Mouse (Mus musculus): ENCODE results near the gene Postn.

The Postn gene

DNA sequence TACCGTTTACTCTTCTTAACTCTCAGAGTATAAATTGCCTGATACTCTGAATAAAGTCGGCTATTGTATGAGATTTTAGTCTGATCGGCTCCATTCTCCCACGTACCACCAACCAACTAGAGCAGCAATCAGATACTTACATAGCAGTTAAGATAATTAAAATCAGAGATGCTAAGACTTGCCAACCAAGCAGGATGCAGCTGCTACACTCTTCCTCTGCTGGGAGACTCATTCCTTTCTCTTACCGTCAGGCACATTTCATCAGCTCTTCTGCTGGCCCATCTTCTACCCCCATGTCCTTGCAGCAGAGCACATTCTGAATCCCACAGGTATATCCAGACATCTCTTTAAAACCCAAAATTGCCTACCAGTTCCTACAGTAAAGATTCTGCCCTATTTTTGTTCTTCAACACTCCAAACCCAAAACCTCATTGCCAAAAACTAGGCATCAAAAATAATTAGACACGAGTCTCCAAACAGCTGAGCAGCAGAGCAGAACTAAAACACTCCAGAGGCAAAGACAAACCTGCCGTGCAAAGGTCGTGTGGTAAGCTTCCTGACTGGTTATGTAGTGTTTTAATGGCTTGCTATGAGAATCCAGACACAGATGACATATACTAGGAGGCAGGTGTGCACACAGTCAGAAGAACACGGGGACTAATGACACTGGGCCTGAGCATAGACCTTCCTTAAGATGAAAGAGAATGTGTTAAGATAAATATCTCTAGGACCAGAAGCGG lies 59.5 kb downstream of the Postn start:
- DNase-seq (ENCODE audit: low spot score): peak; percentile 29

DNA sequence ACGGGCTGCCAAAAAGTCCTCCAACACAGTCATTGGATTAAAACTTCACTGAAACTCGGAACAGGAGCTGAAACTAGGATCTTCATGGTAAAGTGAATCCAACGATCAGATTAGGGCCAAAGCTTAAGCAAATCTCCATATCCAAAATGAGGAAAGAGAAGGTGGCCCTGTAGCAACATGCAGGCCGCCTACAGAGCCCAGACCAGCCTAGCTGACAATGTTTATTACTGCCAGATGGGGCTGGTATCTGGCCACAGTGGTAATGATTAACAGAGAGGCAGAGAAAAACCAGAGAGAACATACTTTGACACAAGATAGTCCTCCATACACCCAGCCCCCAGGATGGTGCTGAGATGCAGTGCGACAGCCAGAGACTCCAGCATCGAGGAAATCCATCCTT lies 60.1 kb downstream of the Postn start:
- DNase-seq (ENCODE audit: low spot score): peak; percentile 70

DNA sequence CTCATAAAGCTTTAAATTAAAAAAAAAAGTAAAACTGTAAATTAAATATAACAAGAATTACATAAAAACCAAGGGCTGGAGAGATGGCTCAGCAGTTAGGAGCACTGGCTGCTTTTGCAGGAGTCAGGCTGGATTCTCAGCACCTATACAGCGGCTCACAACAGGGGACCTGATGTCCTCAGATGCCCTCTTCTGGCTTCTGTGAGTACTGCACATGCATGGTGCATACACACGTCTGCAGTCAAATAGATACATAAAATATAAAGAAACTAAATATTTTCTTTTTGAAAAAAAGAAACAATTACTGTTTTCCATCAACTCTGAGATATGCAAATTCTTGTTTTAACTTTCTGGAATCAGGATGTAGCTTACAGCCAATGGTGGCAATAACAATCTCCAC lies 60.8 kb downstream of the Postn start:
- no peak for DNase-seq (ENCODE audit: low spot score)

DNA sequence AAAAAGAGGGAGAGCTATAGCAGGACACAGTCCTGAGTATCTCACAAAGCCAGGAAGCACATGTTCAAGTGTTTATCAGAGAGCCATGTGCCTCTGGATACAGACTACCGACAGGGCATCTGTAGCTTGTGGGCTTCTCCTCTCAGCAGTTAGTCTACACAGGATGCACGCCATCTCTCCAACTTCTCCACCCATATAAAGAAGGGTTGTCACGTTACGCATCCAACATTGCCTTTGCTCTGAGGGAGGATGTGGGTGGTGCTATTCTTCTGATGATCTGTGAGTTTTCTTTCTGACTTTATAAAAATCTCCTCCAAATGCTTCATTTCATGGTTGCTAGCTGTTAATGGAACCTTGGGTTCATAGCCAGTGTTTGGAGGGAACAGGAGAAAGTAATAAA lies 63.2 kb downstream of the Postn start:
- DNase-seq (ENCODE audit: low spot score): no peak

DNA sequence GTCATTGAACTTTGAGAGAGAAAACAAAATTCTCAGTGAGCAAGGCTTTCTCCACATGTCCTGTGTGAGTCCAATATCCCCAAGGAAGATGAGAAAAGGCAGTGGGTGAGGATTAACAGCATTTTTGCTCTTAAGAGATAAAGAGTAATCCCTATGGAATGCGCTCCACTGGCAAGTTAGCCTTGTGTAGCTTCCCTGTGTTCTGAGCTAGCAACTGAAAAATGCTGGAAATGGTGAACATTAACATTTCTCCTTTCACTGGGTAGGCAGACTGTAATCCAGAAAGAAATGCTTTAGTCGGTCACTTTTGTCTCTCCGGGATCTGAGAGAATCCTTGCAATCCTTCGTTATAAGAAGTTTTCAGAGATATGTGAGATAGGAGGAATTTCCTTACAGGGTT lies 70.8 kb downstream of the Postn start:
- DNase-seq (ENCODE audit: low spot score): peak; percentile 33

DNA sequence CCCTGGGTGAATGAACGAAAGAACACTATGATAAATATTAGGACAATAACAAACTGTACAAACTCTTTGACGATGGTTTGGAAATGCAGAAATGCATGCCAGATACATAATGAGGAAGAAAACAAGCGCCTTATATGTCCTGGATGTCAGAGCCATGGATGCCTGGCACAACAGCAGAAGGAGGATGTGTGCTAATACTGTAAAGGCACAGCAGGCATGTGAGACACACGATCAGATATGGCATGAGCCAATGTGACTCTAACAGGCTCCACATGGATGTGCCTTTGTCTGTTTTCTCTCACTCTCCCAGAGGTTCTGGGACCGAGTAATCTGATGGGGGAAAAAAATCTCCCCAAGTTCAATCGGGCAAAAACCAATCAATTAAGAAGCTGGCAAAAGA lies 71.3 kb downstream of the Postn start:
- no peak for DNase-seq (ENCODE audit: low spot score)

DNA sequence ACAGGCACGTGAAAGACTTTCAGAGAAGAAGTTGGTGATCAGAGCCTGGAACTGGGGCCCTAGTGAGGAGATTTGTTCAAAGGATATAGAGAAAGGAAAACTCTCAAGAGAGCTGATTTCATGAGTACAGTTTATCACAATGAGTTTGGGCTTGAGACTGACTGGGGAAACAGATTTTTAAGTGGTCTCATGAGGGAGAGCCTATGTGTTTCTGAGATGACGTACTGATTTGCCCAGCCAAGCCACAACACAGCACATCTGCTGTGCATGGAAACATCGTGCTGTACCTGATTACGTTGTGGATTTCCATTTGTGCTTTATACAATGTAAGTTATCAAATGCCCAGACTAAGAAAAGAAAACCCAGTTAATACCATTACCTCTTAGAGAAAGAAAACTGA lies 71.7 kb downstream of the Postn start:
- no peak for DNase-seq (ENCODE audit: low spot score)

DNA sequence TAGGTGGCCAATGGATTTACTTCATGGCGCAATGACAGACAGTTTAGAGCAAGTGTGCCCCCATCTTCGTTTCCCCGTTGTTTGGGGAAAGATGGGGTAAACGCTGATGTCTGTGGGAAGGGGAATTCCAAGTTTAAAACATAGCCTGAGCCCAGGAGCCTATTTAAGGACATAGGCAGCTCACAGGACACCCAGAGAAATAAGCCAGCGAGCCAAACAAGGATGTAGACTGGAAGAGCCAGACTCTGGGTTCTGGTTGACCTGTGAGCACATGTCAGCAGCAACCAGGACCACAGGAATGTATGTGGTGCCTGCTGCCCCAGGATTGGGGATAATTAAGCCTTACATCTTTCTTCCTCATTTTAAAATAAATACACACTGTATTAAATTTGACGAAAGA lies 73.7 kb downstream of the Postn start:
- no peak for DNase-seq (ENCODE audit: low spot score)

DNA sequence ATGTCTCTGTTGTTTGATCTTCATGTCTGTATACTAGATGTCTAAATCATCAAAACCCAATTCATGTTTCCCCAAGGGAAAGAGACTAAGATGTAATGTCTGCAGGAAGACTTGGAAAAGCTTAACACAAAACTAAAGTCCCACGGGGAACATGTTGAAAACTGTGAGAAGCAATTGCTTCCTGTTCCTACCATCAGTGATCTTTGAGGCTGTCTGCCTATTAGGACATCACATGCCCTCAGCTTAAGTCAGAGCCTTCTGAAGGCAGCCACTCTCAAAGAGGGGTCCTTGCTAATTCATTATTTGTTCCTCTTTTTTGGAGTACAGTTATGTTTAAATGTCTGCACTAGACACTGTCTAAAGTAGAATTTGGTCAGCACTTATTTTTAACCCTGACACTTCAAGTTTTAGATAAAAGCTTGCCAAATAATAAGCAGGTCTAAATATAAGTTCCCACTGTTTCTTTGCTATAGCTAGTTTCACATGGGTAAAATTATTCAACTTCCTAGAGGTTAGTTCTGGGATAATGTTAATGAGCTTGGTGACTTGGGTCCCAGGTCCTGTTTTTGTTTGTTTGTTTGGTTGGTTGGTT lies 75.6 kb downstream of the Postn start:
- no peak for DNase-seq (ENCODE audit: low spot score)

All from yolk sac, embryonic 10.5 days (tissue).